Mouse (Mus musculus) heart, embryonic 10.5 days (tissue): ENCODE data around the gene Krba1. TPM values are rescaled to one million over a fixed set of nuclear protein-coding genes. Genes with fewer than 3 reads are reported as not detected.

Experiments
- DNase-seq: peaks from one replicate; pipeline ENCODE4 v3.0.0-alpha.2; 2017; ENCODE audit warnings: low spot score
- H3K27ac ChIP-seq: fragments of 300-500 bp; sonication (generic); 2 replicates; pipeline ENCODE4 v1.5.1; 2016; ENCODE audit warnings: mild to moderate bottlenecking
- H3K27me3 ChIP-seq: fragments of 300-500 bp; sonication (generic); 2 replicates; pipeline ENCODE4 v1.6.1; 2016; ENCODE audit warnings: mild to moderate bottlenecking; ENCODE audit not compliant: poor library complexity, insufficient read depth, severe bottlenecking
- H3K36me3 ChIP-seq: fragments of 300-500 bp; sonication (generic); 2 replicates; pipeline ENCODE4 v1.6.1; 2016; ENCODE audit warnings: mild to moderate bottlenecking, moderate library complexity
- H3K4me1 ChIP-seq: fragments of 300-500 bp; sonication (generic); 2 replicates; pipeline ENCODE4 v1.6.1; 2016; ENCODE audit warnings: mild to moderate bottlenecking
- H3K4me3 ChIP-seq: fragments of 300-500 bp; sonication (generic); 2 replicates; pipeline ENCODE4 v1.5.1; 2016; ENCODE audit warnings: mild to moderate bottlenecking, moderate library complexity
- H3K9me3 ChIP-seq: fragments of 300-500 bp; sonication (generic); 2 replicates; pipeline ENCODE4 v1.6.1; 2016; ENCODE audit warnings: mild to moderate bottlenecking, moderate library complexity
- WGBS: fragments of 180-500 bp; shearing (Covaris S2); methylation state at CpG from one replicate; pipeline ENCODE4 v1.1.7; 2016; 5-methylcytosine and 5-hydroxymethylcytosine counted together
- polyA plus RNA-seq: library from polyadenylated mRNA; unstranded; fragments of >200 nt; fragmentation: Nextera tagmentation; extraction: Ambion mirVana; gene quantifications from 2 replicates; pipeline ENCODE4 v1.2.1, GENCODE M21; 2016

The Krba1 gene
- polyA plus RNA-seq, 1 experiment from 2014 or later, result 17.5 TPM

DNA sequence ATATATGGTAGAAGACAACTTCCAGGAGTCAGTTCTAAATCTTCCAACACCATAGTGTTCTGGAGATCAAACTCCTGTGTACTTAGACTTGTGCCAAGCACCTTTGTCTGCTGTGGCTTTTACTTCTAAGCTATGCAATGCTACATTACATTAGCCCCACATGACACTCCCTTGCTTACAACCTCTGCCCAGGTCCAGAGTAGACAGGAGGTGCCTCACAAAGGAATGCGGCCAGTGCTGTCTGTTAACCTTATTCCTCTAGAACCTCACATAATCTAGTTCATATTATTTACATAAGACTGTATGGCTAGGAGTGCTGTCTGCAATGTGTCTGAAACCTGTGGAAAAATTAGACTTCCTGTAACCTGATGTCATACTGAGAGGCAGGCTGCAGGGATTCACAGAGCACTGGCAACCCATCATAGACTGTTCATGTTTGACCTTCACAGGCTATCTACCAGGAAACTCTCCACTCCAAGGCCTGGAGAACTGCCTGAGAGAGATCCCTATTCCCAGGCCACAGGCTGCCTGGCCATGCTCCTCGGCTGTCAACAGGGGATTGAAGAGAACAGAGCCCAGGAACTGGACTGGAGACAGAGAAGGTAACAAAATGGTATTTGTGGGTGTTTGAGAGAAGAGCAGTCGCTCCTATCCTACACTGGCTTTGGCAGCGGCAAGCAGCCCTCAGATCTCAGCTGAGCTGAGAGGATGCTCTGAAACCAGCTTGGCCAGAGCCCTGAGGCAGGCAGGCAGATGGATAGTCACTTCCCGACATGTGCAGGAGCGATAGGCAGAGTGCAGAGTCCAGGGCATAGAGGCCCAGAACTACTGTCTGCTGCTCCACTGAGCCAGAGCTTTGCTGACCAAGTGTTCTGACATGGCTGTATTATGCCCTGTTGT, 16.1 kb downstream of the Krba1 start:
- H3K27me3 ChIP-seq, result no peaks in the 10 kb centered on the region
- 78% methylated on average over 6 of the region's 6 CpGs for WGBS
- no peaks in the 10 kb centered on the region for H3K9me3 ChIP-seq
- H3K4me1 ChIP-seq, result peaks cover 2% of the 10 kb centered on the region; the same call in 1 of the 2 replicates
- no peak overlapping the region for H3K4me3 ChIP-seq
- H3K27ac ChIP-seq, result no peak overlapping the region
- DNase-seq, result peak; percentile 63
- H3K36me3 ChIP-seq, result peaks cover 100% of the 10 kb centered on the region

DNA sequence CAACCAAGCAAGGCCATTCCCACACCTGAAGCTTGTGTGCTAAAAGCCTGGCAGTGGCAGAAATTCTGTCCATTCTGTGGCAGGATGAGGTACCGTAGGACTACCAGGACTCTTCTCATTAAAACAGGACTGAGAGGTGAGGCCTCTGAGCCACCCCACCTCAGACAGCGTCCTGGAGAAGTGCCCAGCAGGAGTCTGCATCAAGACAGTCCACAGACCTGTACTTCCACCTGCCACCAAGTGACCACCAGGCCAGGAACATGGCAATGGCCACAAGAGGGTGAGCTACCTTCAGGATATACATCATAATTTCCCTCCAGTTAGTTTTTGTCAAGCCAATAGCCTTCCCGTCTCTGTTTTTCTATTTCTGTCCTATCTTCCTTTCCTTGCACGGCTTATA, 16.8 kb downstream of the Krba1 start:
- Histone ChIP-seq H3K4me1 (peaks cover 2% of the 10 kb centered on the region; the same call in 1 of the 2 replicates), H3K27ac (no peak overlapping the region), H3K9me3 (no peaks in the 10 kb centered on the region), H3K27me3 (no peaks in the 10 kb centered on the region), H3K36me3 (peaks cover 100% of the 10 kb centered on the region), H3K4me3 (no peak overlapping the region)
- peak; percentile 35 for DNase-seq
- 88% methylated on average over 4 of the region's 4 CpGs for WGBS

DNA sequence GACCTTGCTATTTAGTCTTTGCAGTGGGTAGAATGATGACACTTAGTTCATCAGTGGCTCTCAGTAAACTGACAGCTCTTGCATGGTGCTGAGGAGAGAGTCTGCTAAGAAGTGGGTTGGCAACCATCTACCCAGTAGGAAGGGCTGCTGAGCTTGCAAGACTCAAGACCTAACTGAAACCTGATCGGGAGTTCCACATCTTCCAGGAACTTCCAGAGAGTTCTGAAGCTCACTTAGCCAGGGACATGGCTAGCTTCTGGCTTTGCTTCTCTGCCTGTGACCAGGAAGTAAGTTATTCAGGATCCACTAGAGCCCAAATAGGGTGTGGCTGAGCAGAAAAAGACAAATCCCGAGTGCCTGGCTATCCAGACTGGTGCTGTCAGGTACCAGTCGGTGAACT, 17.3 kb downstream of the Krba1 start:
- Histone ChIP-seq H3K4me1 (peaks cover 2% of the 10 kb centered on the region; the same call in 1 of the 2 replicates), H3K36me3 (peaks cover 99% of the 10 kb centered on the region)
- 79% methylated on average over 3 of the region's 3 CpGs for WGBS

DNA sequence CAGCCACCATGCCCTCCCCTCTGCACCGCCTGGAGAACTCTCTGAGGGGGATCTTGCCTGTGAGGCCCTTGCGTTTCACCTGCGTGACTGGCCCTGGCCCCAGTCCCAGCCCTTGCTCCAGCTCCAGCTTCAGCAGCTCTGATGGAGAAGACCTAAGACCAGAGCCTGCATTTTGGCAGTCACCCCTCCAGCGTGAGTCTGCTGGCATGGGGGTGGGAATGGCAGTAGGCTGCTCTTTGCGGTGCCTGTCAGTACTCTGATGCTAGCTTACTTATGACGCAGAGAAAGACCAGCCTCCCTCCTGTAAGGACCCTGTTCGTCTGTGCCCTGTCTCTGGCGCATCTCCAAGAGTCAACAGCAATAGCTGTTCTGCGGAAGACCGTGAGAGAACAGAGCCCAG, 17.7 kb downstream of the Krba1 start:
- Histone ChIP-seq H3K27ac (no peak overlapping the region), H3K4me1 (peaks cover 2% of the 10 kb centered on the region; the same call in 1 of the 2 replicates), H3K9me3 (no peaks in the 10 kb centered on the region), H3K36me3 (peaks cover 99% of the 10 kb centered on the region), H3K4me3 (no peak overlapping the region), H3K27me3 (no peaks in the 10 kb centered on the region)
- 82% methylated on average over 10 of the region's 10 CpGs for WGBS
- no peak for DNase-seq

More for the DNA sequence above, 17.3 kb downstream of the Krba1 start:
- Histone ChIP-seq H3K4me3 (no peak overlapping the region), H3K27me3 (no peaks in the 10 kb centered on the region), H3K9me3 (no peaks in the 10 kb centered on the region), H3K27ac (no peak overlapping the region)
- DNase-seq, result no peak

DNA sequence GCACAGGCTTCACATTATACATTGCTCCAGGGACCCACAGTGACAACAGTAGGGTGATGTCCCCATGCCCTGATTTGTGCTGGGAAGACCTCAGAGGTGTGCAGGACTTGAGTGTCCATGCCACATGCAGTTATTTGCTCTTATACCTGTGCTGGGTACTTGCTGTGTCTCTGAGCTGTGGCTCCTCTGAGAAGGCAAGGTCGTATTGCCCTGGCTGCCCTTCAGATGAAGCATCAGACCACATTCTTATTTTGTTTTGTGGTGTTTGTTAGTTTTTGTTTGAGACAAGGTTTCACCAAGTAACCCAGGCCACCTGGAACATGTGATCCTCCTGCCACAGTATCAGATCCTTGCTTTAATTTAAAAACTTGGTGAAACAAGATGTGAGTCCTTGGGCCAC, 19.5 kb downstream of the Krba1 start:
- Histone ChIP-seq H3K4me1 (no peaks in the 10 kb centered on the region), H3K27me3 (no peaks in the 10 kb centered on the region), H3K9me3 (no peaks in the 10 kb centered on the region), H3K4me3 (no peak overlapping the region), H3K36me3 (peaks cover 84% of the 10 kb centered on the region), H3K27ac (no peak overlapping the region)
- 88% methylated on average over 1 of the region's 1 CpGs for WGBS
- no peak for DNase-seq

DNA sequence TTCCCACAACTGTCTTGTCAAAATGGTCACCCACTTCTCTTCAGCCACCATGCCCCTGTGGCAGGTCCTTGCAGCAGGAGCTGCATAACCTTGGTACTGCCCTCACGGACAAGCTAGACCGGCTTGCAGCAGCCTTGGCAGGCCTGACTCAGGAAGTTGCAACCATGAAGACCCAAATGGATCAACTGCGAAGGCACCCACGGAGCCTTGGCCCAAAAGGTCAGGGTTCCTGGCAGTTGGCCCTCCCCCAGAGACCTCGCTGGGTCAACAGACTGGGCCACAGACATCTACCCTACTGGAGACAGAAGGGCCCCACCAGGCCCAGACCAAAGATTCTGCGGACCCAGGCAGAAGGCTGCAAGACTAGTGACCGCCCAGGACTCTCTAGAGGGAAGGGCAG, 20.2 kb downstream of the Krba1 start:
- H3K4me3 ChIP-seq, result no peak overlapping the region
- no peak for DNase-seq
- 94% methylated on average over 7 of the region's 7 CpGs for WGBS
- H3K4me1 ChIP-seq, result peaks cover 3% of the 10 kb centered on the region; the same call in 1 of the 2 replicates
- H3K27ac ChIP-seq, result no peak overlapping the region
- no peaks in the 10 kb centered on the region for H3K27me3 ChIP-seq
- H3K9me3 ChIP-seq, result no peaks in the 10 kb centered on the region
- H3K36me3 ChIP-seq, result peaks cover 77% of the 10 kb centered on the region

DNA sequence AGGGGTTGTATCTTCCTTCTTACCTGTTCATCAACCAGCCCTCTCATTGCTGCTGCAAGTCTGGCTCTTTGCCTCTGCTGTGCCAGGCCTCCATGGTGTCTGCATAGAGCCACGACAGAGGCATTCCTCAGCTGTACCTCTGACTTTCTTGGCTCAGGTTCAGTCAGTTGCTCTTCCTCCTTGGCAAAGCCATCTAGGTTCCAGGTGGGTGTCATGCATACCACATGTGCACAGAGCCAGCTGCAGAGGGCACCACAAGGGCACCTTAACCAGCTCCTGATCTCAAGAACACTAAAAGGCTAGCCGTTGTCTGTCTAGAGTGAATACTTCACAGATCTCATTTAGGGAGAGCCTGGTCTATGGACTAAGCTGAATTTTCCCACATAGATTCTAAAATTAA, 21.1 kb downstream of the Krba1 start:
- DNase-seq, result no peak

DNA sequence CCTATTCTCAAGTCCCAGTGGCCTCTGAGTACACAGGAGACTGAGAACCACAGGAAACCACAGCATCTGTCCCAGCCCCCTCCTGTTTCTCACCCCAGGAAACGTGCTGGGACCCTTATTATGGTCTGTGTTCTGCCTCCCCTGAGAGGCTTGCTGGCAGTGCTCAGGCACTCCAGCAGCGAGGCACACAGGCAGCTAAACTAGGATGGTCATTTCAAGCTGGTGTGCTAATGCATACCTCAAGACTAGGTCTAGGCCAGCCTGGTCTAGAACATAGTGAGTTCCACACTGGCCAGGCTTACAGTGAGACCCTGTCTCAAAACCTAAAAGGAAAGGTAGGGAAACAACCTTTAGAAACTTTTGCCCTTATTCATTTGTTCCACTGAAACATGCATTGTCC, 25.3 kb downstream of the Krba1 start:
- Histone ChIP-seq H3K27ac (no peak overlapping the region), H3K36me3 (peaks cover 26% of the 10 kb centered on the region), H3K4me1 (peaks cover 8% of the 10 kb centered on the region; the same call in 1 of the 2 replicates), H3K27me3 (no peaks in the 10 kb centered on the region), H3K4me3 (no peak overlapping the region), H3K9me3 (no peaks in the 10 kb centered on the region)
- DNase-seq, result no peak
- WGBS, result 17% methylated on average over 2 of the region's 2 CpGs

More for the DNA sequence above, 21.1 kb downstream of the Krba1 start:
- H3K27ac ChIP-seq, result no peak overlapping the region
- 81% methylated on average over 2 of the region's 2 CpGs for WGBS
- no peaks in the 10 kb centered on the region for H3K27me3 ChIP-seq
- H3K36me3 ChIP-seq, result peaks cover 68% of the 10 kb centered on the region
- H3K9me3 ChIP-seq, result no peaks in the 10 kb centered on the region
- H3K4me1 ChIP-seq, result peaks cover 5% of the 10 kb centered on the region; the same call in 1 of the 2 replicates
- H3K4me3 ChIP-seq, result no peak overlapping the region

DNA sequence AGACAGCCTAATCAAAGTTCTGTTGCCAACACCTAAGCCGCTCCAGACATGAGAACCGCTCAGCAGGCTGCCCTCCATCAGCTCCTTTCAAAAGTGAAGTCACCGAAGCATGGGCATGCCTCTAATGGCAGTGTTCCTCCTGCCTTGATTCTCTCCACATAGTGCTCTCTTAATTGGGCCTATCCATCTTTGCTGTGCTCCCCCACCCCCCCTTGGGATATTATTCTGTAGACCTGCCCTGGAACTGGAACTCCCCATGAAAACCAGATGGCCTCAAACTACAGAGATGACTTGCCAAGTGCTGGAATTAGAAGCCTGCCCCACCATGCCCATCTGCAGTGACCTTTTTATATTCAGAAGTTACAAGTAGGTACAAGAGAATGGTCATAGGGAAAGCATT, 27.9 kb downstream of the Krba1 start:
- WGBS, result 80% methylated on average over 3 of the region's 3 CpGs
- Histone ChIP-seq H3K4me1 (peaks cover 8% of the 10 kb centered on the region; the same call in 1 of the 2 replicates), H3K9me3 (no peaks in the 10 kb centered on the region), H3K4me3 (no peak overlapping the region), H3K27me3 (no peaks in the 10 kb centered on the region), H3K36me3 (0 out of 2 replicates have a peak, but pooled peaks cover under 1% of the 10 kb centered on the region), H3K27ac (no peak overlapping the region)
- DNase-seq, result no peak

DNA sequence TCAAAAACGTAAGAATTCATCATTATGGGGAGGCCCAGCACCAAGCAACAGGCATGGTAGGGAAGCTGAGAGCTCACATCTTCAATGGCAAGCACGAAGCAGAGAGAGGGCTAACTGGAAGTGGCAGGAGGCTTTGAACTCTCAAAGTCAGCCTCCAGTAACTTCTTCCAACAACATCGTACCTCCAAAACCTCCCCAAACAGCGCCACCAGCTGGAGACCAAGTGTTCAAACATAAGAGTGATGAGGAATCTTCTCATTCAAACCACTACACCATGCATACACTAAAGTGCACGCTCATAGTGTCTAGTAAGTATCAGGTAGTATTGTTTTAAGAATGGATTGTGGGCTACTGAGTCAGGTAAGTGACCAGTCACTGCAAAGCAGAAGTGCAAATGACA, 28.7 kb downstream of the Krba1 start:
- H3K36me3 ChIP-seq, result no peaks in the 10 kb centered on the region
- H3K27ac ChIP-seq, result no peak overlapping the region
- H3K4me1 ChIP-seq, result peaks cover 8% of the 10 kb centered on the region; the same call in 1 of the 2 replicates
- H3K4me3 ChIP-seq, result no peak overlapping the region
- H3K9me3 ChIP-seq, result no peaks in the 10 kb centered on the region
- H3K27me3 ChIP-seq, result no peaks in the 10 kb centered on the region
- 58% methylated on average over 5 of the region's 5 CpGs for WGBS
- DNase-seq, result no peak

DNA sequence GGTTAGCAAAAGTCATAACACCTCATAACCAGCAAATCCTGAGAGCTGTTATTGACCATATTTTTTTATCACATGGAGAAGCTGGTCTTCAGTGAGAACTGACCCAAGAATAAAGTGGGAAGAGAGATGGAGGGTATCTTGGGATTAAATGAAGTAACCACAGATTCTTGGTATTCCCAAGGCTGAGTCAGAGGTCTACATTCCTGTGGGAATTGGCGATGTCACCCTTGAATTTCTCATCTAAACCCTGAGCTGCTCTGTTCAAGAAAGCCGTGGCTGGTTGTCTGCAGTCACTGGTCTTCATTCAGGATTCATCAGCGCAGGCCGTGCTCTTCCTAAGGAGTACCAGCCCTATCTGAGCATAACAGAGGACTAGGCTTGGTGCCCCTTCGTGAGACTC, 31.6 kb downstream of the Krba1 start:
- Histone ChIP-seq H3K36me3 (no peaks in the 10 kb centered on the region), H3K27ac (no peak overlapping the region), H3K4me1 (0 out of 2 replicates have a peak, but pooled peaks cover 3% of the 10 kb centered on the region), H3K9me3 (no peaks in the 10 kb centered on the region), H3K4me3 (no peak overlapping the region), H3K27me3 (no peaks in the 10 kb centered on the region)
- 75% methylated on average over 5 of the region's 5 CpGs for WGBS
- no peak for DNase-seq

DNA sequence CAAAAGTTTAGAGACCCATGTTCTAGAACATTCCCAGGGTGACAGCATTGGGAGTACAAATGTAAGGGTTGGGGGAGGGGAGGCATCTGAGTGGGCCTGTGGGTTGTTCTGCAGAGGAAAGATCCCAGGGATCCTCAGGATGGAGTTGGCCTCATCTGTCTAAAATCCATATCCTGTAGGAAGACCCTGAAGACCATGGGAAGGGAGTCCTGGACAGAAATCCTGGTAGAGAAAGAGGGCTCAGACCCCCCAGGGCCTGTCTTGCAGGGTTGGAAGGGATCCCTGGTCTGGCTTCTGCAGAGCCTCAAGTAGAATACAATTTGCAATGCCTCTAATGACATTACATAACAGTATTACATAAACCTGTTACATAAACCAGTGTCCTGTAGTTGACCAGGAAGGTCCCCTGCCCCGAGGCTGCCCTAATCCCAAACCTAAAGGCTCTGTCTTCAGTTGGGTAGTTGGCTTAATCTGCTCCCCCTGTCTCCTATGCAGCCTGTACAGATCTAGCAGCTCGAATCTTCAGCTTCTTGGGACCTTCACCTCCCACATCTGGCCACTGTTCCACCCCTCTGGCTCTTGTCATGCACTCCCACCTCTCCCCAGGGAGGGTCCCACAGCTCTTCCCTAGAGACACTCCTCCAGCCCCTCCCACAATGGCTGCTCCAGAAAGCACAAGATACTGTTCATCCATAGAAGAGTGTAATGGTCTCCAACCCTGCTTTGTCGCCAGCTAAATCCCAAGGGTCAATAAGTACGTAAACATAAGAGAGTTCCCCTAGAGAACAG, 33.6 kb downstream of the Krba1 start:
- no peak for DNase-seq
- no peak overlapping the region for H3K27ac ChIP-seq

DNA sequence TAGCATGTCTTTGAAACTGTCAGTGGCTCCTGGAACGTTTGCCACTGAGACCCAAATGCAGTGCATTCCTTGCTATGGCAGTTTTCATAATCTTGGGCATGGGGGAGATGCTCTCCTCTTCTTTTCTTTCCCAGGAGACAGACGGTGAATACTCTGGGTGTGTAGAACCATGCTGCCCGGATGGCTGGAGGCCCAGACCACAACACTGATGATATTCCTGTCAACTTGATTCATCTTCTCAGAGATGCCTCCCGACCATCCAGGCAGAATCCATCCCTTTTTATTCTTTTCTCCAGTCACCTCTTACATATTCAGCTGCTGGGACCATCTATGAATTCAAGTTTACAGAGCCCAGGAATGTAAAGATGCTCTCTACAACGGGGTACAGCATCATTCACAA, 35.4 kb downstream of the Krba1 start:
- 75% methylated on average over 5 of the region's 5 CpGs for WGBS
- peaks cover 16% of the 10 kb centered on the region for H3K4me1 ChIP-seq
- no peak overlapping the region for H3K27ac ChIP-seq
- no peaks in the 10 kb centered on the region for H3K9me3 ChIP-seq
- no peaks in the 10 kb centered on the region for H3K36me3 ChIP-seq
- no peak for DNase-seq
- peaks cover under 1% of the 10 kb centered on the region; the same call in 1 of the 2 replicates for H3K27me3 ChIP-seq
- no peak overlapping the region for H3K4me3 ChIP-seq

More for the DNA sequence above, 33.6 kb downstream of the Krba1 start:
- no peak overlapping the region for H3K4me3 ChIP-seq
- no peaks in the 10 kb centered on the region for H3K9me3 ChIP-seq
- H3K36me3 ChIP-seq, result no peaks in the 10 kb centered on the region
- WGBS, result 73% methylated on average over 4 of the region's 4 CpGs
- peaks cover 11% of the 10 kb centered on the region for H3K4me1 ChIP-seq
- H3K27me3 ChIP-seq, result no peaks in the 10 kb centered on the region
